Mouse (Mus musculus): Measurements from ENCODE around the gene Htr1b. TPM values are rescaled to one million over a fixed set of nuclear protein-coding genes. Genes with fewer than 3 reads are reported as not detected.

The Htr1b gene
- polyA plus RNA-seq, 1 experiment from 2014 or later: 6.6 TPM

GRCm38 (mm10) chr9:81611022-81611421 lies 22.6 kb downstream of the Htr1b start:
- 85% methylated on average over 4 of the region's 4 CpGs for WGBS
- Histone ChIP-seq H3K27me3 (no peaks in the 10 kb centered on the region), H3K9me3 (no peaks in the 10 kb centered on the region), H3K36me3 (no peaks in the 10 kb centered on the region), H3K9ac (no peak overlapping the region), H3K27ac (replicated peaks) (no peak overlapping the region), H3K4me2 (no peak overlapping the region), H3K4me3 (no peak overlapping the region), H3K4me1 (replicated peaks) (no peaks in the 10 kb centered on the region)
- ATAC-seq (ENCODE audit: low FRiP score, low read depth): no peak

Other genes with a start within 250 kb of the Htr1b start
- gene Mei4, start 229.8 kb upstream of the Htr1b start, polyA plus RNA-seq (2015; fragmentation: Nextera tagmentation; extraction: Ambion mirVana): 1.9 and 2.1 TPM in 2 replicates